ENCODE assay signal across 23 mouse cellular contexts in the genomic region with DNA sequence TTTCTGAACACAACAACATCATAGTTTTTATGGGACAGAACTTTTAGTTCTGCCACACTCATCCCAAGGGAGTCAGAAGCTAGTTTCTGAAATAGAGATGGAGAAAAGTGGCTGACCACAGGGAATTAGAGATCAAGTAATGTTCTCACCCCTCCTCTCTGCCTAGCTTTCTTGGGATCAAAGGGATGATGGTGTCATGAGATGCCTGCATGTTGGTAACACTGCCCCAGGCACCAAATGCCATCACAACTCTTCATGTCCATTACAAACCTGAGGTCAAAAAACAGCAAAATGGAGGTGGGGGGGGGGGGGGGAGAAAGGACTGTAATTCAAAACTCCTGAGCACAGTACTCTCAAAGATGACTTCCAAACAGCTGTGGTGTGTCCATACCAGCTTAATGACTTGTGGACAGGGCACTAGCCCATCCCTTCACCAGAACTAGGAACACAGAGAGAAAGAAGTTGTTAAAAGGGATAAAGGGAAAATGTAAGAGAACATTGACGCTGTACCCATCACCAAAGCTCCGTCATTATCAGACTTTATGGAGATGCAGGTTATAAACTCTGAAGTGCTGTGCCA.
"Had no signal": no experiment of that assay in that cellular context is flagged by ENCODE, and none has a peak within 500 bp of the region (broad histone marks: within the 10 kb centered on the region; RNA-seq: fewer than 3 reads in every experiment).

No protein-coding gene starts in this region.

- H3K4me2 ChIP-seq: limb, embryonic 13.5 days; liver, embryonic 12.5 days; liver, embryonic 15.5 days; lung, embryonic 15.5 days; midbrain, embryonic 12.5 days; neural tube, embryonic 13.5 days; stomach, embryonic 15.5 days had no signal

- DNase-seq: kidney, adult 8-10 months; kidney, postnatal 25 days; liver; lung, adult 18-20 months; lung, postnatal 10 days; lung, postnatal 36 days; retina, postnatal 1 day; right cerebral cortex, postnatal 25 days; spleen, adult 18-20 months; thymus, postnatal 25 days had no signal

- H3K4me3 ChIP-seq: limb, embryonic 10.5 days; limb, embryonic 13.5 days; liver, embryonic 12.5 days; liver, embryonic 15.5 days; lung, embryonic 15.5 days; megakaryocyte, embryonic 14.5 days; midbrain, embryonic 12.5 days; myocyte; neural tube, embryonic 13.5 days; stomach, embryonic 15.5 days had no signal

- H3K36me3 ChIP-seq: limb, embryonic 10.5 days; limb, embryonic 13.5 days; liver, embryonic 12.5 days; liver, embryonic 15.5 days; lung, embryonic 15.5 days; midbrain, embryonic 12.5 days; neural tube, embryonic 13.5 days; stomach, embryonic 15.5 days had no signal

- H3K27ac ChIP-seq: hindbrain, postnatal 0 days; limb, embryonic 10.5 days; limb, embryonic 13.5 days; liver, embryonic 12.5 days; liver, embryonic 15.5 days; lung, embryonic 15.5 days; midbrain, embryonic 12.5 days; neural tube, embryonic 13.5 days; stomach, embryonic 15.5 days had no signal

- H3K4me1 ChIP-seq: limb, embryonic 10.5 days; limb, embryonic 13.5 days; liver, embryonic 12.5 days; liver, embryonic 15.5 days; lung, embryonic 15.5 days; megakaryocyte, embryonic 14.5 days; midbrain, embryonic 12.5 days; stomach, embryonic 15.5 days had no signal

- H3K9ac ChIP-seq: limb, embryonic 13.5 days; liver, embryonic 12.5 days; liver, embryonic 15.5 days; lung, embryonic 15.5 days; midbrain, embryonic 12.5 days; neural tube, embryonic 13.5 days; stomach, embryonic 15.5 days had no signal

- H3K9me3 ChIP-seq: limb, embryonic 10.5 days; limb, embryonic 13.5 days; liver, embryonic 12.5 days; liver, embryonic 15.5 days; lung, embryonic 15.5 days; megakaryocyte, embryonic 14.5 days; midbrain, embryonic 12.5 days; neural tube, embryonic 13.5 days; stomach, embryonic 15.5 days had no signal

- H3K27me3 ChIP-seq: liver, embryonic 12.5 days; liver, embryonic 15.5 days; lung, embryonic 15.5 days; megakaryocyte, embryonic 14.5 days; midbrain, embryonic 12.5 days; neural tube, embryonic 13.5 days; stomach, embryonic 15.5 days had no signal

- ATAC-seq: hindbrain, postnatal 0 days; inflammation-experienced regulatory T-cells, adult 6 months; intestine, embryonic 16.5 days; liver, embryonic 12.5 days had no signal
